Mouse (Mus musculus) left cerebral cortex, adult 11 months (tissue): ENCODE results near the gene Rab5c.

Experiments used
- DNase-seq: peaks from one replicate; pipeline ENCODE4 v3.0.0; 2022; ENCODE audit warnings: low spot score

The Rab5c gene

DNA sequence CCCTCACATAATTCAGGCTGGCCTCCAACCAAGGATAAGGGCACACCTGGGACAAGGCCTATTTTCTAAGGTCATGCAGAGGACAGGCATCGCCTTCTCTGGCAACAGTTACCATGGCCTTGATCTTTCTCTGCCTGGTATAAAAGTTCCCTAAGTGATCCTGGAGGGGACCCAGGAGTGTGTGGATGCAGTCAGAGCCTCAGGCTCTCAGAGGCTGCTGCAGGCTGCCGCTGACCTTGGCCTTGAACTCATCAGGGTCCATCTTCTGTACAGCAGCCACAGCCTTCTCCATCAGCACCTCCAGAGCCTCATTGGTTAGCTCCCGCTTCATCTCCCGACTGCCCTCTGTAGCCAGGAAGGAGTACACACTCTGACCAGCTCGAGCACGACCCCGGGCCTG lies 40.1 kb downstream of the Rab5c start:
- DNase-seq = no peak

DNA sequence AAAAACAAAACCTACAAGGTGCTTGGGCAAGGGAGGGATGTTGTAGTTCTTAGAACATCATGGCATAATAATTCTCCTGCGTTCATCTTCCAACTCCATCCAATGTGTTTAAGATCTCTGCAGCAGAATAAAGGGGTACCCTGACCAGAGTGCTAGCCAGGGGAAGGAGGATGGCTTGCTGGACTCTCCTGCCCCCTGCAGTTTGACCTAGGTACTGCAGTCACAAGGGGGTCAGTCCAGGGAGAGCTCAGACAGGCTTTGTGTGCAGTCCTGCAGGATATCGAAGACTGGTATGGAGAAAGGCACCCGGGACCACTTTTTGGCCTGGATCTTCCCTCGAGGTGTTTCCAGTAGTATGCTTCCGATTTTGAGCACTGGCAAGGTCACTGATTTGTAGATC lies 43.1 kb downstream of the Rab5c start:
- no peak for DNase-seq

DNA sequence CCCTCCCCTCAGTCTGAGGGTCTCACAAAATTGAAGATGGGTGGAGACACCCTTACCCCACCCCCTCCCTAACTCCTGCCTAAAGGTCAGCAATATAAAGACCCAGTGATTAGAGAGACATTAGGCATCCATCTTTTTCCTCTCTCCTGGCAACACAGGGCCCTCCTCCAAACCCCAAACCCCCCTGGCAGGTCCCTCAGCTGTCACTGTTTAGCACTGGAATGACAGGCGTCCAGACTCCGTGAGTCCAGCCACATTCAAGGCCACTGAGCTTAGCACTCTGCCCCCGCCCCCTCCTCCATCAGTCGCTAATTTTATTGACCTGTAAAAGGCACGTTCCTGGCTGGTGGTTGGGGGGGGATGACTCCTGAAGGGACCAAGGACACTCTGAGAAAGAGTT lies 44.9 kb downstream of the Rab5c start:
- no peak for DNase-seq

DNA sequence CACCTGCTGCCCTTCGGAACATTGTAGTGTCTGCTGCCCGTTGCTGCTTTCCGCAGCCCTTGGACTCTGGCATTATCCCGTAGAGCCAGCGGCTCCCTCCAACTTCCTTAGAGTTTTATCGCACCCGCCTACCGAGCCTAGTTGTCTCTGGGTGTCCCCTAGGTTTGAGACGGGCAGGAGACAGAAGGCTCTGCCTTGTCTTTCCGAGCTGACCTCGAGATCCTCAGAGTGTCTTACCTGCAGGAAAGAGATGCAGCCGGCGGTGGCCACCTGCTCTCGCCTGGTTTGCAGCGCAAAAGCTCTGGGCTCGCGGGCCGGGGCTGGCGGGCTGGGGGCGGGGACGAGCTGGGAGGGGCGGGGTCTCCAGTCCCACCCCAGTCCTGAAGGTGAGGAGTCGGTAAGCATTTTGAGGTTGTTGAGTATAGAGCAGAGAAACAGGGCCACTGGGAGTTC lies 45.8 kb downstream of the Rab5c start, which contains the start of gene Zfp385c:
Zfp385c (minus strand) TSS at position 292 of the 453 bp plus-strand sequence.
- DNase-seq = no peak

DNA sequence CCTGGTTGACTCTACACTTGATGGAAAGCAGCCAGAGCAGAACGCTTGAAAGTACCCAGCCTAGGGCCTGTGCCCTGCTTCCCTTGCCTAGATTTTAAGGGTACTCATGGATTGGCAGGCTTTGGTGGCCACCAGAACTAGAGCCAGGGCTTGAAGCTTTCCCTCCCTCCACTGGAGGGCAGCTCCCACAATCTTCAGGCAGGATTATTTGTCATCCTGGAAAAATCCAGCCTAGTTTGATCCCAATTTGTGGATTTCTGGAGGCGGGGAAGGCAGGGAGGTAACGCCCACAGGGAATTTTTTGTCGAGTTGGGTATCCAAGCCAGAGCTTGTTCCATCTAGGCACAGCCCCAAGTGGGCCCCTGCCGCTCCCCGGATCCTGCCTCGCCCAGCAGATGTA lies 47.6 kb downstream of the Rab5c start:
- DNase-seq = no peak

DNA sequence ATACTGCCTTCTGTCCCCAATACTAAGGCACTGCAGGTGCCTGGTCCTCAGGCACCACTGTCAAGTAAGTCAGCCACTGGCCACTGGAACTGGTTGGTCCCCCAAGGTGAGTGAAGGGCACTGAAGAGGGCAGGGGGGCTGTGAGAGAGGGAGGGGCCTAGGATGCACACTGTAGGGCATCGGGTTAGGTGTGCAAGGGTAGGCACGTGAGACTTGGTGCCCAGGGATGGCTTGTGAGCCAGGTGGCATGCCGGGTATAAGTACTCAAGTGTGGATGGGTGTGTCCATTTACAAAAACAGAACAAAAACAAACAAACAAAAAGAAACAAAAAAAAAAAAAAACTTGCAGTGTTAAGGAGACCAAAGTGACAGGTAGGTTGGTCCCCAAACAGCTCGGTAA lies 49.6 kb downstream of the Rab5c start:
- DNase-seq = no peak

DNA sequence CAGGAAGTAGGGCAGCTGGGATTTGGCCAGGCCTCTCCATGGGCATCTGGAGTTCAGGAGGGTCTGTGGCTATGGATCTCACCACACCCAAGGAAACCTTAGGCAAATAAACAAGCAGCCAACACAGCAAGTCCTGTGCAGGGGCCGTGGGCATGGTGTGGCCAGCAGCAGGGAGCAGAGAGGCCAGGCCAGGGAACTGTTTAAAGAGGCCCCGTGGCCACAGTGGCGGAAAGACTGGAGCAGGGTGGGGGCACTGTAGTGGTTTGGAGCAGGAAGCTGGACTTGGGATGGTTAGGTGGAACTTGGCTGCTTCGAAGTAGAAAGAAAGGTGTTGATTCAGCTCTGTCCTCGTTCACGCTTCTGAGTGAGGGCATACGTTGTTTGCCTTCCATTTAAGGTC lies 50.8 kb downstream of the Rab5c start:
- no peak for DNase-seq

DNA sequence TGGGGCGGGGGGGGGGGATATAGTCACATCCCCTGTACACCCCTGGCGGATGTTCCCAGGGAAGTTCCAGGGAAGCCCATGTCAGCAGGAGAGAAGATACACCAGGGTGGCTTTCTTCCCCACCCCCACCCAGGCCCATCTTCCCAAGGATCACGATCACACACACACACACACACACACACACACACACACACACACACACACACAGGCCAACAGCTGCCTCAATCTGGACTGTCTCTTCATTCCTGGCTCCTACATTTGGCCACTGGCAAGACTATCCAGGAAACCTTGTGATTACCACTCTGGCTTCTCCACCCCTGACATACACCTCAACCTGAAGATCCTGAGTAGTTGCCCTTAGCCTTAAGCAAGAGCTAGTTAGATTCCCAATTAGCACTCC lies 52.6 kb downstream of the Rab5c start:
- DNase-seq = no peak

DNA sequence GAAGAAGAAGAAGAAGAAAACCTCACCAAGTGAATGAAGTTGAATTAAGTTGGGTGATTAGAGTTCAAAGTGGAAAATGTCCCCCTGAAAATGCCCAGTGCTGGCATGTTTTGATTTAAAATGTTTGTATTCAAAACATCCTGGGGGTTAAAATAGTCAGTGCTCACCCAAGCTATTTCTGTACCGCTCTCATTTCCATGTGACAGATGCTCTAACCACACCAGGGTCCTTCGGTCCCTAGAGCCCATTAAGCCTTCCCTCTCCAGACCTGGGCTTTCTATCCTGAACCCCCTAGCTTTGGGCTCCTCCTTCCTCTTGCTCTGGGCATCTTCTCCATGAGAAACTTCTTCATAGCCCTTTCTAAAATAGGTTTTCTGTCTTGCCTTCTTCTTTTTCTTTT lies 53.9 kb downstream of the Rab5c start:
- DNase-seq = no peak

DNA sequence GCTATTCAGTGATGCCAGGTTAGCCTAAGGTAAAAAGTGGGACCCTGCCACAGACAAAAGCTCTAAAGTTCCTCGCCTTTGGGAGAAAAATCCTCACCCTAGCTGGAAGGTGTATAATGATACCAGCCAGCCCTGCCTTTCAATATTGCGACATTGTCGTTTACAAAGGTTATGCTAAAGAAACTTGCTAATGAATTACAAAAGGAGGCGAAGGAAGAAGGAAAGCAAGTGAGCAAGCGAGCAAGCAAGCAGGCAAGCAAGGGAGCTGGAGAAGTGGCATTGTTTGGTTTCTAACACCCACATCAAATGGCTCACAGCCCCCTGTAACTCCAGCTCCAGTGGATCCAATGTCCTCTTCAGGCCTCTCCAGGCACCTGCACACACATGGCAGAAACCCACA lies 55.5 kb downstream of the Rab5c start:
- DNase-seq = no peak

DNA sequence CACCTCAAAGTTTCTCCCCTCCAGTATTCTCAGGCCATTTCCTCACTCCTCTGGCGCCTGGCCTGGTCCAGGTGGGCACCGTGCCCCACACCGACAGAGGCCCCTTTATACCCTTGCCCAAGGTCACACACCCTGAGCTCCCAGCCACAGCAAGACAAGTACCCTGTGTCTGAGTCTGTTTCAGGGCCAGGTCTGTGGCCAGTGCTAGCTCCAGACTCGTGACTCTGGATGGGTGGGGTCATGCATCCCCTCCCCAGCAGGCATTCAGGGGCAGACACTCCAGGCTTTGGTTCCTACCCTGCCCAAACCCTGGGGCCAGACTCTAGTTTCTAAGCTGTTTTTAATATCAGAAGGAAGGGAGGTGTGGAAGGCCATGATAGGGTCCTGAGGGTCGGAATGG lies 56.2 kb downstream of the Rab5c start:
- DNase-seq = no peak

DNA sequence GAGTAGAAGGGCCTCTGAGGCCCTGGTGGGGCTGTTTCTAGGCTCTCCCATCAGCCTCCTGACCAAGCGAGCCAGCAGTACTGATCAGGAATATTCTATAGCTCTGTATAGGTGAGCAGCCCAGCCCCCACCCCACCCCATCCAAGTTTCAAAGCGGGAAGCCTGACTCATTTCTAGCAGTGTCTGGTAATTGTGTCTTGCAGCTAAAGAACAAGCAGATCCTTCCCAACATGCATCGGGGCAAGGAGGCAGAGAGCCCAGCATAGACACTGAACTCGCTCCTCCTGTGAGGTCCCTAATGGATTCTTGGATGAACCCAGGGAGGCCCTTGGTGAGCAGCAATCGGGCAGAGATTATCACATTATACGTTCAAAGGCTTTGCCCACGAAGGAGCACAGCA lies 60.2 kb downstream of the Rab5c start:
- DNase-seq = no peak

DNA sequence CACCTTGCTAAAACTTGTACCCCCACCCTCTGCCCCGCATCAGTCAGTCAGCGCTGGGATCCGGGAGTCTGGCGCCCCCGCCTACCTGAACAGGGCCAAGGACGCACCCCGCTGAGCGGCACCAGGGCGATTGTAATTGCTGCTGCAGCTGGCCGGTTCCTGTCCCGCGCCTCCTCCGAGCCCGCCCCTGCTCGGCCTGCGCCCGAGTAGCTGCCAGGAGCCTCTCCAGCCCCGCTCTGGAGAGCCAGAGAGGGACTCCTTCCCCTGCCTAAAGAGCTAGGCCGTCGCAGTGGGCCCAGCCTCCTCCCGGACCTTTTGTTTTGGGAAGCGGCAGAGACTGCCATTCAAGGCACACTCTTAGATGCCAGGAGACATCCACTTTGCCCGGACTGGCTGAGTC lies 64.8 kb downstream of the Rab5c start:
- no peak for DNase-seq

DNA sequence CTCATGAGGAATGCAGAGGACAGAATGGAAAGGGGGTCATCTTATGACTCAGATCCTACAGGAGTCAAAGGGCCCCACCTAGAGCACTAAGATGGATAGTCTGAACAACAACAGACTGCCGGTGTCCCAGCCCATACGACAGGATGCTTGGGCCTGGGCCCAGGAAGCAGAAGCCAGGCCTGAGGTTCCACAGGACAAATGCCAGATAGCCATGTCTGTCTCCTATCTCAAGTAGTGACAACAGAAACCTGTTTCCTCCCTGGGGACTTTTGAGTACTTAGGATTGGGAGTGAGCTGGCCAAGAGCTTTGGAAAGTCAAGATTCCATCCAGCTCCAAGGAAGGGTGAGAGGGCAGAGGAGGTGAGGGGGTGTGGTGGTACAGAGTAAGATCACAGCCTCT lies 66.1 kb downstream of the Rab5c start:
- no peak for DNase-seq

DNA sequence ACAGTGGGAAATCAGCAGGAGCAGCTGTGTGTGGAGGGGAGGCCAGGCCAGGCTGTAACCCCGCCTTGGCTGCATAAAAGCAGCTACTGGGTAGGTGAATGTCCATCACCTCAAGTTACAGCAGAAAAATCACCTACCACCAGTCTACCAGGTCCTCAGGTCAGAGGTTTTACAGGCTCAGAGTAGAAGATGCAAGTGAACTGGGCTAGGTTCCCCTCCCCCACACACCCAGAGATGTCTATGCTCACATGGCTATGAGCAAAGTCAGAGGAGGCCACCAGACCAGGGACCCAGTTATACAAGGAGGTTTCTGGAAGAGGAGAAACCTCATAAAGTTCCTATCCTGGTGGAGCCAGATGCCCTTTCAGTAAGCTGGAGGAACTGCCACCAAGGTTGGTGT lies 67.0 kb downstream of the Rab5c start:
- DNase-seq = no peak
